Mouse (Mus musculus) left cerebral cortex, postnatal 36 days (tissue): ENCODE data around the gene Nemp1. TPM values are rescaled to one million over a fixed set of nuclear protein-coding genes. Genes with fewer than 3 reads are reported as not detected.

Source experiments
- DNase-seq, 2 experiments: peaks; one replicate each; pipeline ENCODE4 v3.0.0; 2021 to 2022; ENCODE audit warnings: low spot score in 2 of 2, mixed read lengths in 1 of 2
- intact Hi-C: fragments of 180-260 bp; cut with DNase I; formaldehyde crosslinking; loops from one replicate; pipeline ENCODE4 v1.15.1; 2025
- total RNA-seq, 2 experiments: library from RNA; stranded (reverse); gene quantifications; 2 replicates each; pipeline ENCODE4 v1.2.3; 2021

Nemp1 gene
- total RNA-seq, 2 experiments from 2014 or later, result 3.5 to 3.9 TPM

- peak; percentile 83 to 84 for DNase-seq
- intact Hi-C loops, result loop anchor here (5.0 kb wide), 1 partner anchor 46 kb away; the partner anchor contains the start of gene Lrp1
Observed at GRCm38 (mm10) chr10:127668093-127669050, 1.7 kb downstream of the Nemp1 start, which contains the start of gene Nab2. Gene Nab2, minus strand, starts transcription at chr10:127668568.

- intact Hi-C loops, result loop anchor here (5.0 kb wide), 1 partner anchor 47 kb away; the partner anchor contains the start of gene Lrp1
- peak; percentile 60 to 65 for DNase-seq
Observed at GRCm38 (mm10) chr10:127669170-127669569, 2.5 kb downstream of the Nemp1 start.

DNA sequence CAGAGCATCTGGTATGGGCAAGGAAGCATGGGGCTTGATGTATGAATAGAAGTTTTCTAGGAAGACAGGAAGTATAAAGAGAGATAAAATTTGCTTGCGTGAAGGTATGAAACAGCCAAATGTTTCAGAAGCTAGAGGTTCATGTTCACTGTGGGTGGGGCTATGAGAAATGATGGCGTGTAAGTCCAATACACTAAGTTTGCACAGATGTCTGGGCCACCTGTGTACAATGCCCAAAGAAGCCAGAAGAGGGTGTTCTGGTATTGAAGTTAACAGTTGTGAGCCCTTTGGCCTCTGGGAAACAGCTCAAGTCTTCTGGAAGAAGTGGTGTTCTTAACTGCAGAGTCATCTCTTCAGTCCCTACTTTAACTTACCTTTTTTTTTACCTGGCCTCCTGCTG is 3.5 kb downstream of the Nemp1 start:
- DNase-seq, result no peak
- intact Hi-C loops, result no loop called here

GRCm38 (mm10) chr10:127671276-127671675 is 4.6 kb downstream of the Nemp1 start:
- DNase-seq, result no peak
- intact Hi-C loops, result no loop called here

DNA sequence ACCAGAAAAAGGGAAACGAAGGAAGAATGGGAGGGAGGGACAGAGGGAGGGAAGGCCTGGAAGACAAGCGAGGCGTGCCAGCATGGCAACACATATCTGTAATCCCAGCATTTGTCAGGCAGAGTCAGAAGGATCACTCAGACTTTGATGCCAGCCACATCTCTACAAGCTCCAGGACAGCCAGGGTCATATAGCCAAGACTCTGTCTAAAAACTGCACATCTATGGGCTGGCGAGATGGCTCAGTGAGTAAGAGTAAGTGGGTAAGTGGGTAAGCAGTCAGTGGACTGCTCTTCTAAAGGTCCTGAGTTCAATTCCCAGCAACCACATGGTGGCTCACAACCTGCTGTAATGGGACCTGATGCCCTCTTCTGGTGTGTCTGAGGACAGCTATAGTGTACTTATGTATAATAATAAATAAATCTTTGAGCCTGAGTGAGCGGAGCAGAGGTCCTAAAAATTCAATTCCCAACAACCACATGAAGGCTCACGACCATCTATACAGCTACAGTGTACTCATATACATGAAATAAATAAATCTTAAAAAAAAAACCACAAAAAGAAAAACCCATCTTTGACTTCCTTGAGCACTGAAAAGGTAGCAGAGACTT is 7.5 kb downstream of the Nemp1 start:
- DNase-seq, result no peak
- intact Hi-C loops, result loop anchor here (2.0 kb wide), 1 partner anchor 31 kb away; the partner anchor contains the start of gene Stat6

- intact Hi-C loops, result loop anchor here (2.0 to 5.0 kb wide), 3 partner anchors 32 to 262 kb away; partner anchors contain the start of gene Stat6
- DNase-seq, result peak; percentile 84 to 92
Observed at GRCm38 (mm10) chr10:127674794-127675522, 8.3 kb downstream of the Nemp1 start.

DNA sequence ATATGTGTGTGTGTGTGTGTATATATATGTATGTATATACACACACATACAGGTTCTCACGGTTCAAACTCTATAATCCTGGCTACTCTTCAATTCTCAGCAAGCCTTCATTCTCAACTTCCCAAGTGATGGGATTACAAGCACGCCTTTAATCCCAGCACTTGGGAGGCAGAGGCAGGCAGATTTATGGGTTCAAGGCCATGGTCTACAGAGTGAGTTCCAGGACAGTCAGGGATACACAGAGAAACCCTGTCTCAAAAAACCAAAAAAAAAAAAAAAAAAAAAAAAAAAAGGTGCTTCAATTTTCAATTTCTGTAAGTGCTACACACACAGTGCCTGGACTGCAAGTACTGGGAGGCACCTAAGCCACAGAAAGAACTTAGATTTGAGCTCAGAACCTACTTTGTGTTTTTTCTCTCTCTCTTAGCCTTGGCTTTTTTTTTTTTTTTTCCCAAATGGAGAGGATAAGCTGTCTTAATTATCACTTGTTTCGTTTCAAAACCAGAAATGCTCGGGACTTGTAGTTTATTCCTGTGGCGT is 9.2 kb downstream of the Nemp1 start:
- no peak for DNase-seq
- intact Hi-C loops, result loop anchor here (2.0 to 5.0 kb wide), 3 partner anchors 33 to 261 kb away; partner anchors contain the start of gene Stat6

DNA sequence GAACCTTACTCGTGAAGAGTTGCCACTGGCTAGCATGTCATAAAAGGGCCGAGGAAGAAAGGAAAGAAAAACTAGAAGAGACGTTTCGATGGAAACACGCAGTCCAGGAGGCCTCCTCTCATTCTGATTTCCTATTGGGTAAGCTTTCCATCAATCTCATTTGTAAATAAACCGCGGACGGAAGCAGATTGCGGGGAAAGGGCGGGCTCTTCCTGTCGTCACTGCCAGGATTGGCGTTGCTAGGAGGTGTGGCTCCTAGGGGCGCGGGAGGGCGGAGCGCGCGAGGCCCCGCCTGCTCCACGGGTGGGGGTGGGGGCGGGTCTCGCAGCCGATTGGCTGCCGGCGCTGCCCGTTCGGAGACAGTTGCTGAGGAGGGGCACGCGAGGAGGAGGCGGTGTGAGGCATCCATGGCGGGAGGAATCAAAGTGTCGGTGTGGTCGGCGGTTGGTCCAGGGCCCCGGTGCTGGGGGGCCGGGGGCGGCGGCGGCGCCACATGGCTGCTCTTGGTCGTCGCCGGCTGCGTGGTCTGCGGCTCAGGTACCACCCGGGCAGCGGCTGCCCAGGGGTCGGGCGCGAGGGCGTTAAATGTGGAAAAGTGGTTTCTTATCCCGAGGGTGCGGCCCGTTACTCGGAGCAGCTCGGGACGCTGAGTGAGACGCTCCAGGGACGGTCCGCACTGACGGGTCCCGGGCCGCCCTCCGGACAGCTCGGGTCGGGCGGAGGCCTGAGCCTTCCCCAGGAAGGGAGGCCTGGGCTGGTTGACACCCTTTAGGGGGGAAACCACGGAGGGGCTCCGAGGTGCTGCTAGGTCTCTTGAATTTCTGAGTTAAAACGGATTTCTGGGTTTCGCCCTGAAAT is 10.2 kb downstream of the Nemp1 start:
- intact Hi-C loops, result loop anchor here (5.0 kb wide), 2 partner anchors 55 to 260 kb away; no protein-coding TSS in a partner anchor
- DNase-seq, result peak; percentile 91 to 93

DNA sequence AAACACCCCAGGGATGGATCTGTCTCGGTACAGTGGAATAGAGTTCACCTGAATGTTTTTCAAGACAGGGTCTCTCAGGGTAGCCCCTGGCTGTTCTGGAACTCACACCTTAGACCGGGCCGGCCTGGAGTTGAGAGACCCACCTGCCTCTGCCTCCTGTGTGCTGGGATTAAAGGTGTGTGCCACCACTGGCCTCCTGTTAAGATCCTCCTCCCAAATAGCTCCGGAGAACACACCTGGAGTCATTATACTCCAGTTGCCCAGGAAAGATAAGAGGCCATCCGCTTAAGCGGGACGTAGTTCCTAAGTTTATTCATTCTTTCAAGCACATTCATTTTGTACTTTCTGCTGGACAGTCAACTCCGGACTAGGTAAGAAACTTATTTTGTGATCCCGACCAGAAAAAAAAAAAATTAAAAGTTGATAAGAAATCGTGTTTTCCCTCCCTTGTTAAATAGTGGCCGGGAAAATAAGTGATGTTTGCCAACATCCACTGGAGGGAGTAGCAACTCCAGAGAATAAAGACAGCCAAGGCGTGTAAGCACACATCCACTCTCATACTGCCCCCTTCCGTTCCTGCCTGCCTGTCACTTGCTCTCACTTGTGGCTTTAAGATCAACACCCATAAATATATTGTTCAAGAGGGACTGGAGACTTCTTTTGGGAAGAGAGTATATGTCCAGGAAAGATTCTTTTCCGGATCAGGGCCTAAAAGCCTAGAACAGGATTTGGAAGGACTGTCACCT is 11.1 kb downstream of the Nemp1 start:
- intact Hi-C loops, result loop anchor here (5.0 kb wide), 2 partner anchors 55 to 260 kb away; no protein-coding TSS in a partner anchor
- DNase-seq, result peak in 1 of 2 experiments; percentile 42

- DNase-seq, result no peak
- intact Hi-C loops, result loop anchor here (5.0 kb wide), 2 partner anchors 53 to 258 kb away; no protein-coding TSS in a partner anchor
Observed at GRCm38 (mm10) chr10:127679208-127679607, 12.5 kb downstream of the Nemp1 start.

DNA sequence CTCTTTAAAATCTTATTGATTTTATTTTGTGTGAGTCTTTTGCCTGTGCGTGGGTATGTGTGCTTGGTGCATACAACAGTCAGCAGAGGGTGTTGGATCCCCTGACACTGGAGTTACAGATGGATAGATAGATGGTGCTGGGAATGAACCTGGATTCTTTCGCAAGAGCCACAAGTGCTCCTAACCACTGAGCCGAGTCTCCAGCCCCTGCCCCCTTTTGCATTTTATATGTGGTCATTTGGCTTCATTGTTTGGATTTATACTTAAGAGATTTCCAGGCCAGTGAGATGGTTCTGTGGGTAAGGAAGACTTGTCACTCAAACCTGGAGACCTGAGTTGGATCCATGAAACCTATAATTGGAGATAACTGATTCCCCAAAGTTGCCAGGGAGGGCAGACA is 13.2 kb downstream of the Nemp1 start:
- intact Hi-C loops, result loop anchor here (5.0 kb wide), 2 partner anchors 52 to 257 kb away; no protein-coding TSS in a partner anchor
- no peak for DNase-seq

GRCm38 (mm10) chr10:127682886-127683285 is 16.2 kb downstream of the Nemp1 start:
- intact Hi-C loops, result no loop called here
- no peak for DNase-seq

DNA sequence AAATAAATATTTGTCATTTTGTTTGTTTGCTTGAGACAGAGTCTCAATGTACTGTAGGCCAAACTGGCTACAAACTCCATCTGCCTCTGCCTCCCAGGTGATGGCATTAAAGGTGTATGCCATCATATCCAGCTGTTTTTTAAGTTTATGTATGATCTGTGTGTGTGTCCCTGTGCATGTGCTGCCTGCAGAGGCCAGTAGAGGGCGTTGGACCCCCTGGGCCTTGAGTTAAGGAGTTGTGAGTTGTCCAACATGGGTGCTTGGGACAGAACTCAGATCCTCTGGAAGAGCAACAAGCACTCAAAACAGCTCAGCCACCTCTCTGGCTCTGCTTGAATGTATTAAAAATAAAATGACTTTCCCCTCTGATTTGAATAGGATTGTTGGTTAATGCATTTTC is 24.4 kb downstream of the Nemp1 start:
- intact Hi-C loops, result loop anchor here (5.0 to 10.0 kb wide), 2 partner anchors 246 to 314 kb away; partner anchors contain the start of gene Hsd17b6

DNA sequence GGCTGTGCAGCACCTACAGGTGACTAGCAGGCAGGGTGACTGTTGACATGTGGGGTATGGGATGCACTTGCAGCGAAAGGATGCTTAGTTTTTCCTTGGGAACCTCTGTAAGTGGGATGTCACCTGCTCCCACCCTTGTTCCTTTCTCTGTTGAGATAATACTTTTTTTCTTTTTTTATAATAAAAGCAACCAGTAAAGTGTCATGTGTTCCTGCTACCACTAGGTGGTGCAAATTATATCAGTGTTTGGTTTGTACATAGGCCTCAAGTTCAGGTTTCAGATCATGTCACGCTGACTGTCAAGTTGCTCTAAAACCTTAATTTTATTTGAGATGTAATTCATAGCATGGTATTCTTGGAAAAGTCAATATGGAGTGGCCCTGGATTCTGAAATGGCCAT is 27.9 kb downstream of the Nemp1 start:
- DNase-seq, result no peak
- intact Hi-C loops, result loop anchor here (2.0 to 10.0 kb wide), 3 partner anchors 44 to 310 kb away; partner anchors contain the start of genes Hsd17b6 and Zbtb39

More for the DNA sequence above, 24.4 kb downstream of the Nemp1 start:
- DNase-seq, result no peak

DNA sequence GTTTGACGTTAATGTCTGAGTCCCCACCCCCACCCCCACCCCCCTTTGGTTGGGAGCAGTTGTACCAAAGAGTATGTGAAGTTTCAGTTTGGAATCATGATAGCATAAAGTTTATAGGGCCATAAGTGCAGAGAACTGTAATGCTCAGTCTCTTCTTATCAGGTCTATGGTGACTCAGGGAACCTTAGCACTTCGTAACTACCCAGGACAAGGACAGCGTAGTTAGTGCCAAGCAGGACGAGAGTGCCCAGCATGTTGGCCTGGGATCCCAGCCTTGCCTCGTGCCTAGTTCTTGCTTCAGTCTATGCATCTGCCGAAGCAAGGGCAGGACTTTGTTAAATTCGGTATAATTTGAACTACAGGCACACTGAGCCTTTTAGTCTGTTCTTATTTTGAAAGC is 29.1 kb downstream of the Nemp1 start:
- intact Hi-C loops, result loop anchor here (2.0 to 10.0 kb wide), 2 partner anchors 43 to 309 kb away; partner anchors contain the start of genes Hsd17b6 and Zbtb39
- DNase-seq, result no peak

- intact Hi-C loops, result loop anchor here (10.0 kb wide), 1 partner anchor 306 kb away; the partner anchor contains the start of gene Hsd17b6
- no peak for DNase-seq
Observed at GRCm38 (mm10) chr10:127698966-127699365, 32.3 kb downstream of the Nemp1 start.

DNA sequence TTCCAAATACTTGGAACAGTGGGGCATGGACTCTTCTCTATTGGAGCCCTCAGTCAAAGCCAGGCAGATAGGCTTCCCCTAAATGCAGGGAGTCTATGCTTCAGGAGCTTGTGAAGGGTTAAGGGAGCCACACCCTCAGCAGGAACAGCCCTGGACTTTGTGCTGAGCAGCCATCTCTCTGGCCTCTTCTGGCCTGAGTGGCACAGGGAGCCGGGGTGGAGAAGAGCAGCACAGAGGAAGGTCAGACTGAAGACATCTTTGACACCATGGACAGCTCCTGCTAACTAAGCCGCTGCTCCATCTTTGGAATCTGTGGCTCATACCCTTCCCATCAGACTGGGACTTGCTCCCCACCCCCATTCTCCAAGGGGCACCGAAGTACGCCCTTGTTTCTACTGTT is 36.6 kb downstream of the Nemp1 start:
- intact Hi-C loops, result no loop called here
- DNase-seq, result no peak
